Mouse (Mus musculus) embryonic fibroblast, embryonic 13.5 days (primary cell): Measurements from ENCODE around the gene Nol3. TPM values are rescaled to one million over a fixed set of nuclear protein-coding genes. Genes with fewer than 3 reads are reported as not detected.

Experiments used
- H3K27ac ChIP-seq: 2 replicates; pipeline ENCODE4 v1.5.1; 2012; ENCODE audit warnings: low read length, control low read depth, inconsistent platforms; ENCODE audit not compliant: insufficient read depth
- H3K4me1 ChIP-seq: 2 replicates; pipeline ENCODE4 v1.6.1; 2011; ENCODE audit warnings: low read length; ENCODE audit not compliant: control insufficient read depth, insufficient read depth
- H3K4me3 ChIP-seq: 2 replicates; pipeline ENCODE4 v1.5.1; 2011; ENCODE audit warnings: mild to moderate bottlenecking, control low read depth, low read length; ENCODE audit not compliant: insufficient read depth
- CTCF ChIP-seq: IDR thresholded peaks from 2 replicates; pipeline ENCODE4 v1.5.1; 2011; ENCODE audit warnings: mild to moderate bottlenecking, control low read depth, low read length, moderate library complexity, borderline replicate concordance; ENCODE audit not compliant: insufficient read depth
- POLR2A ChIP-seq: IDR thresholded peaks from 2 replicates; pipeline ENCODE4 v1.6.1; 2011; ENCODE audit warnings: low read depth, mild to moderate bottlenecking, control low read depth, low read length, moderate library complexity
- polyA plus RNA-seq: library from polyadenylated mRNA; stranded (reverse); fragments of >200 nt; gene quantifications from 2 replicates; pipeline ENCODE4 v1.2.4, GENCODE M21; 2011; ENCODE audit warnings: low read depth; ENCODE audit not compliant: missing spikeins, insufficient read length

Nol3 gene
- polyA plus RNA-seq, 1 experiment: 3.0 TPM

- Histone ChIP-seq H3K4me3 (no peak overlapping the region), H3K27ac (no peak overlapping the region), H3K4me1 (no peaks in the 10 kb centered on the region)
- TF ChIP-seq CTCF: no peak
Observed at GRCm38 (mm10) chr8:105270916-105271186, 5.1 kb upstream of the Nol3 start.

- no peak overlapping the region for H3K27ac ChIP-seq
- no peaks in the 10 kb centered on the region for H3K4me1 ChIP-seq
- no peak overlapping the region for H3K4me3 ChIP-seq
- TF ChIP-seq CTCF: no peak
- TF ChIP-seq POLR2A: no peak
Observed at GRCm38 (mm10) chr8:105275387-105275786, 553 bp upstream of the Nol3 start.

GRCm38 (mm10) chr8:105276292-105277120, 566 bp downstream of the Nol3 start:
- TF ChIP-seq POLR2A: peak; percentile 58
- TF ChIP-seq CTCF: no peak
- Histone ChIP-seq H3K4me1 (no peaks in the 10 kb centered on the region), H3K4me3 (peak overlapping the region; percentile 13; the same call in 1 of the 2 replicates), H3K27ac (no peak overlapping the region)

GRCm38 (mm10) chr8:105278911-105279334, 3.0 kb downstream of the Nol3 start:
- no peak overlapping the region for H3K4me3 ChIP-seq
- H3K27ac ChIP-seq: no peak overlapping the region
- no peaks in the 10 kb centered on the region for H3K4me1 ChIP-seq
- TF ChIP-seq POLR2A: no peak
- TF ChIP-seq CTCF: no peak

GRCm38 (mm10) chr8:105280567-105280966, 4.6 kb downstream of the Nol3 start:
- Histone ChIP-seq H3K4me1 (no peaks in the 10 kb centered on the region), H3K4me3 (no peak overlapping the region), H3K27ac (no peak overlapping the region)
- no peak for TF ChIP-seq POLR2A
- no peak for TF ChIP-seq CTCF

GRCm38 (mm10) chr8:105281821-105282220, 5.9 kb downstream of the Nol3 start:
- H3K4me1 ChIP-seq: no peaks in the 10 kb centered on the region
- no peak for TF ChIP-seq CTCF
- TF ChIP-seq POLR2A: no peak
- H3K4me3 ChIP-seq: no peak overlapping the region
- H3K27ac ChIP-seq: no peak overlapping the region

GRCm38 (mm10) chr8:105282239-105282638, 6.3 kb downstream of the Nol3 start:
- Histone ChIP-seq H3K4me3 (no peak overlapping the region), H3K27ac (no peak overlapping the region), H3K4me1 (no peaks in the 10 kb centered on the region)
- TF ChIP-seq POLR2A (no peak), CTCF (no peak)

- H3K4me1 ChIP-seq: no peaks in the 10 kb centered on the region
- H3K27ac ChIP-seq: no peak overlapping the region
- peak; percentile 94 for TF ChIP-seq CTCF
- TF ChIP-seq POLR2A: no peak
Observed at GRCm38 (mm10) chr8:105283074-105283473, 7.1 kb downstream of the Nol3 start.

GRCm38 (mm10) chr8:105285514-105285913, 9.6 kb downstream of the Nol3 start:
- H3K4me3 ChIP-seq: no peak overlapping the region
- no peak overlapping the region for H3K27ac ChIP-seq
- TF ChIP-seq CTCF (no peak), POLR2A (no peak)
- H3K4me1 ChIP-seq: no peaks in the 10 kb centered on the region

More at GRCm38 (mm10) chr8:105283074-105283473, 7.1 kb downstream of the Nol3 start:
- no peak overlapping the region for H3K4me3 ChIP-seq

- Histone ChIP-seq H3K27ac (no peak overlapping the region), H3K4me1 (no peaks in the 10 kb centered on the region), H3K4me3 (no peak overlapping the region)
- TF ChIP-seq POLR2A (no peak), CTCF (no peak)
Observed at GRCm38 (mm10) chr8:105286907-105287306, 11.0 kb downstream of the Nol3 start.
